Mouse (Mus musculus): ENCODE measurements at regions not wholly inside any gene's neighbourhood (a gene's known extent, or its start where the extent isn't known, plus 50 kb on each side); places are given as distances from the start of the nearest gene placed in this dataset.
A peak's percentile ranks its signal among the peaks of the same experiment; 100 is the strongest.

DNA sequence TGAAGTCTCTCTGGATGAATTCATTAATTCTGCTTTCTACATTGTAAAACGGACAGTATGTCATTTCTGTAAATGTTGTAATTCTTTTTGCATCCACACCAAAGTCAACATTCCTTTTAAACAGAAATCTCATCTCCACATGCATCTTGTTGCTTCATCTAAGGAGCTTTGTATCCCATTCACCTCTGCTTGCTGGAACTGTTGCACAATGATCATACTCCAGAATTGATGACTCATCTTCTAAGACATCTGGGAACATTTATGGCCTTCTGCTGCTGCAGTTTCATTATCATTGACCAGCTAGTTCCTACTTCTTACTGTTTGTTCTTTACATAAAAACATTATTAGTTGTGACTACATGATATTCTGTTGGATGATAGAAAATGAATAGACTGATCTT lies 1926.9 kb upstream of the Gm38303 start:
- Histone ChIP-seq H3K27me3 (no peaks in the 10 kb centered on the region), H3K36me3 (no peaks in the 10 kb centered on the region), H3K4me1 (no peaks in the 10 kb centered on the region), H3K27ac (no peak overlapping the region), H3K9me3 (replicated peaks) (no peaks in the 10 kb centered on the region), H3K9ac (no peak overlapping the region), H3K4me2 (replicated peaks) (no peak overlapping the region), H3K4me3 (no peak overlapping the region)
- no peak for ATAC-seq (ENCODE audit: low FRiP score)
- WGBS = 63% methylated on average over 1 of the region's 1 CpGs

DNA sequence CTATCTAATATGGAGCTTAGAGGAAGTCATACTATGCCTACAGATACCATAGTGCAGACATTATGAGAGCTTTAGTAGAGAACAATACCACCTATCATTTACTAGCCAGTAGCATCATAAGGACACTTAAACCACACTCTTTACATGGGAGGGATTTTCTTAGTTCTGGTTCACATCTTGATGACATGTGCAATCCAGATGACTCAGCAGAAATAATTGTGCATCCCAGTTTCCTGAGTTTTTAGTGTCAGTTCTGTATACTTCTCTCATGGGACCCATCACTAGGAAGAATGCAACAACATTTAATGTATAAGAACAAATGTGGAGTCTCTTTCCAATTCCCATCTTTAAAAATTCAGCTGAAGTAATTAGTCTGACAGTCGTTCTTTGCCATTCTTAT lies 1922.2 kb upstream of the Gm38303 start:
- no peaks in the 10 kb centered on the region for H3K9me3 ChIP-seq (replicated peaks)
- no peaks in the 10 kb centered on the region for H3K27me3 ChIP-seq
- H3K9ac ChIP-seq = no peak overlapping the region
- no peak overlapping the region for H3K4me3 ChIP-seq
- H3K4me2 ChIP-seq (replicated peaks) = no peak overlapping the region
- H3K4me1 ChIP-seq = no peaks in the 10 kb centered on the region
- H3K27ac ChIP-seq = no peak overlapping the region
- no peak for ATAC-seq (ENCODE audit: low FRiP score)
- 77% methylated on average over 1 of the region's 1 CpGs for WGBS
- H3K36me3 ChIP-seq = no peaks in the 10 kb centered on the region

DNA sequence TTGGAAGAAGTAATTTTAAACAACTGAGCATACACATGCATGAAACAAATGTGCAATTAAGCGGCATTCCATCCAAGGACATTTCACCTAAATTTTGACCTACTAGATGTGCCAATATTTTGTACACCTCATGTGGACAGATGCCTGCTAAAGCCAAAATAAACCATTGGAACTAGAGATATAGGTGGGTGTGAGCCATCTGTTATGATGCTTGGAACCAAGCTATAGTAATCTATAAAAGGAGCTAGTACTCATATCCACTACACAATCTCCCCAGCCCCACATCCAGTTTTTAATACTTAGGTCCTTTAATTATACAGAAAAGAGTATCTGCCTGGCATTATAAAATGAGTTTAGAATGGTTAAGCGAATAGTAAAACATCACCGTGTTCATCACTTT lies 1910.7 kb upstream of the Gm38303 start:
- Histone ChIP-seq H3K27ac (no peak overlapping the region), H3K4me3 (no peak overlapping the region), H3K4me1 (no peaks in the 10 kb centered on the region), H3K4me2 (replicated peaks) (no peak overlapping the region), H3K9ac (no peak overlapping the region), H3K36me3 (no peaks in the 10 kb centered on the region), H3K9me3 (replicated peaks) (no peaks in the 10 kb centered on the region), H3K27me3 (no peaks in the 10 kb centered on the region)
- ATAC-seq (ENCODE audit: low FRiP score) = no peak
- 93% methylated on average over 3 of the region's 3 CpGs for WGBS

DNA sequence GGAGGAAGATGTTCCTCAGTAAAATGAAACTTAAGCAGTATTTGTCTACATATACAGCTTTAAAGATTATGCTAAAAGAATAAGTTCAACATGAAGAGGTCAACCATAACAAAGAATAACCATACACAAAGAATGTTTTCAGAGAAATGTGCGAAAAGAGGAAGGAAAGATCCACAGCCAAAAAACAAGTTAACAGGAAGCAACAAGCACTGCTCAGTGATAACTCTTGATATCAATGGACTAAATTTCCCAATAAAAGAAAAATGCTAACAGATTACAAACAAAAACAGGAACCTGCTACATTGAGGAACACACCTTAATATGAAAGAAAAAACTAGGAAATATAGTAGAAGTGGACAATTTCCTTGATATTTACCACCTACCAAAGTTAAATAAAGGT lies 1905.5 kb upstream of the Gm38303 start:
- WGBS = 93% methylated on average over 1 of the region's 1 CpGs
- no peak for ATAC-seq (ENCODE audit: low FRiP score)
- Histone ChIP-seq H3K9me3 (replicated peaks) (no peaks in the 10 kb centered on the region), H3K36me3 (no peaks in the 10 kb centered on the region), H3K27me3 (no peaks in the 10 kb centered on the region), H3K4me2 (replicated peaks) (no peak overlapping the region), H3K9ac (no peak overlapping the region), H3K27ac (no peak overlapping the region), H3K4me3 (no peak overlapping the region), H3K4me1 (no peaks in the 10 kb centered on the region)

DNA sequence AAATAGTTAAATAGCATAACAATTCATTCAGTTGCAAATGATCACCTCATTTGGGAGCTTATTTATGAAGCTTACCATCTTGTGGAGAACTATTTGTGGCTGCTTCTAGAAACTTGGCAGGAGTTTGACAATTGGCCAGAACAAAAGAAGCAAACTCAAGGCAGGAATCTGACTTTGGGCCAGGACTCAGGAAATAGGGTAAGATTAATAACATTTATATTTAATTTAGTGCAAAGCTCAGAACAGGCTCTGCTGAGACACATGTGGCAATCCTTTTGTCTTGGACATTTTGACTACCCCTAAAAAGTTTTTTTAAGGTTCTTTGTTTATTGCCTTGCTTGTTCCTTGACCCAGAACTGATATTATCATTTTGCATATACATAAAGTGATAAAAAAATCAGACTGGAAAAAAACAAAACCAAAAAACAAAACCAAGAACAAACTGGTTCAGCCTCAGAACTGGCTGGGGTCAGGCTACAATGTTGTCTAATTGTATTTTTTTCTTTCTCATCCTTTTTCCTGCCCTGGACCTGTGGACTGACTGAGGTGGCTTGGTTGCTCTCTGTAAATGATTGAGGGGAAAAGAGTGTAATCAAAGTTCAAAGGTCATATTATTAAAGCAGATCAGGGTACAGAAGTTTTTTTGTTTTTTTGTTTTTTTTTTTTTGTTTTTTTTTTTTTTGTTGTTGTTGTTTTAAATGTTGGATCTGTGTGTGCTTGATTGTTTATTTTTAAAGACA lies 1892.4 kb upstream of the Gm38303 start:
- ATAC-seq (ENCODE audit: low FRiP score) = no peak
- Histone ChIP-seq H3K27ac (no peak overlapping the region), H3K27me3 (no peaks in the 10 kb centered on the region), H3K4me2 (replicated peaks) (no peak overlapping the region), H3K4me1 (no peaks in the 10 kb centered on the region), H3K36me3 (no peaks in the 10 kb centered on the region), H3K9ac (no peak overlapping the region), H3K4me3 (no peak overlapping the region), H3K9me3 (replicated peaks) (no peaks in the 10 kb centered on the region)

DNA sequence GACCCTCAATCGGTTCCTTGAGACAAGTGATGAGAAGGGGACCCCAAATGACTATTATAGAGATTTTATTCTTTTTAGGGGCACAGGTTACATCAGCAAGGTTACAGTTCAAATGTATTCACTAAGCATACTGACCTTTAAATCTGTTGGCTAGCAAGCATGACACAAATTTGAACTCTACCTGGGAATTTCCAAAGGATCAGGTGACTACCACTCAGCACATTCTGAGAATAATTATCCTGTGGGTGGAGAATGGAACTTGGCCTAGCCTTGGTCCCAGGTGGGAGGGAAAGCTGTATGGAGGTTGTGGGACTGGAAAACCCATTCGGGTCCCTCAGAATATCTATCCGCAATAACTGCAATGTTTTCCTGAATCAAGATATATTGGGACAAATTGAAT lies 1891.3 kb upstream of the Gm38303 start:
- H3K4me1 ChIP-seq = no peaks in the 10 kb centered on the region
- ATAC-seq (ENCODE audit: low FRiP score) = no peak
- 88% methylated on average over 3 of the region's 3 CpGs for WGBS

DNA sequence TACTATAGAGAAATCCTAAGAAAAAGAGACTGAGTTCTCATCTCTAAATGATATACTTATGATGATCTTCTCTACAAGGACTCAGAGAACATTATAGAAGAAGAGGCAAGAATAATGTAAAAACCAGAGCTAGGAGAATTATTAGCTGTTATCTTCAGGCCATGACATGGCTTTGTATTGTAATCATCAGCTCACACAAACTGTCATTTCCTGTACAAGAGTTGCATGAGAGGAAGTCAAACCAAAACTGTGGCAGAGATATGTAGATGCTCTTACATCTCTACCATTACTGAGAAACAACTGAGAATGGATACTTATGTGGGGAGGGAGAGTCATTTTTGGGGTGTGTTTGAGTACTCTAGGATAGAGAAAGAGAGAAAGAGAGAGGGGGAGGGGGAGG lies 1889.4 kb upstream of the Gm38303 start:
- no peaks in the 10 kb centered on the region for H3K4me1 ChIP-seq
- no peaks in the 10 kb centered on the region for H3K27me3 ChIP-seq
- H3K9ac ChIP-seq = no peak overlapping the region
- H3K4me3 ChIP-seq = no peak overlapping the region
- no peak overlapping the region for H3K27ac ChIP-seq
- H3K9me3 ChIP-seq (replicated peaks) = no peaks in the 10 kb centered on the region
- ATAC-seq (ENCODE audit: low FRiP score) = no peak
- H3K36me3 ChIP-seq = no peaks in the 10 kb centered on the region
- H3K4me2 ChIP-seq (replicated peaks) = no peak overlapping the region

More for the DNA sequence above, 1891.3 kb upstream of the Gm38303 start:
- Histone ChIP-seq H3K9me3 (replicated peaks) (no peaks in the 10 kb centered on the region), H3K9ac (no peak overlapping the region), H3K27me3 (no peaks in the 10 kb centered on the region), H3K4me3 (no peak overlapping the region), H3K4me2 (replicated peaks) (no peak overlapping the region), H3K36me3 (no peaks in the 10 kb centered on the region), H3K27ac (no peak overlapping the region)

DNA sequence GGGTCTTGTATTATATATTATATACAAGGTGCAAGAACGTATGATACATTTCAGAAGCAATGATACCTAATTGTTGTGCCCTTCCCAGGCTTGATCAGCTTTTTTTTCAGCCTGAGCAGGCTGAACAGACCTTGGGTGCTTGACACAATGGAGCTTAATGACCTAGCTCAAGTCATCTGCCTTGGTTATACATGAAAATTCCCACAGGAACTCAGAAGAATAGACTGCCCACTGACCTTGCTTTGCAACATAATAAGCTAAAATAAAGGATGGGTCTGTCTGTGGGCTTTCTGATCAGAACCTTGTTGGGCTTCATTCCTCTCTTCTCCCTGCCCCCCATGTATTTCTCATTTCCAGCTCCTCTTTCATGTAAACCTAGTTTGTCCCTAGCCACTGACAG lies 1880.6 kb upstream of the Gm38303 start:
- H3K9me3 ChIP-seq (replicated peaks) = no peaks in the 10 kb centered on the region
- WGBS = 63% methylated on average over 1 of the region's 1 CpGs
- ATAC-seq (ENCODE audit: low FRiP score) = no peak

DNA sequence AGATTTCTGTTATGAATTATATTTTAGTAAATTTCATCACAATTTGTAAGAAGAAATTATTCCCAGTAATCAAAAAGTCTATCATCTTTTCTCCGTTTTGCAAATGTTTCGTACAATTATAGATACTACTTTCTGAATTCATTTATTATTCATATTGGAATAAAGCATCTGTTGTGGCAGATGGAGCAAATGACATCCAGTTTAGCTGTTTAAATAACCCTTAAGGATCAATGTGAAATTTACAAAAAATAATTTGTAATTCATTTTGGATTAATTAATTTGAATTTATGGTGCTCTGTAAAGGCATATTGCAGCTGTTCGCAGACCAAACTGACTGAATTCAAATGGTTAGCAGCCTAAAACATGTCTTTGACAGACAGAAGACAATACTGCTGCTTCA lies 1879.3 kb upstream of the Gm38303 start:
- no peak overlapping the region for H3K9ac ChIP-seq
- WGBS = 90% methylated on average over 3 of the region's 3 CpGs
- no peaks in the 10 kb centered on the region for H3K9me3 ChIP-seq (replicated peaks)
- no peaks in the 10 kb centered on the region for H3K4me1 ChIP-seq
- H3K27me3 ChIP-seq = no peaks in the 10 kb centered on the region
- H3K4me2 ChIP-seq (replicated peaks) = no peak overlapping the region
- ATAC-seq (ENCODE audit: low FRiP score) = no peak
- H3K4me3 ChIP-seq = no peak overlapping the region
- no peak overlapping the region for H3K27ac ChIP-seq
- no peaks in the 10 kb centered on the region for H3K36me3 ChIP-seq

More for the DNA sequence above, 1880.6 kb upstream of the Gm38303 start:
- Histone ChIP-seq H3K4me1 (no peaks in the 10 kb centered on the region), H3K9ac (no peak overlapping the region), H3K4me2 (replicated peaks) (no peak overlapping the region), H3K27ac (no peak overlapping the region), H3K36me3 (no peaks in the 10 kb centered on the region), H3K27me3 (no peaks in the 10 kb centered on the region), H3K4me3 (no peak overlapping the region)

DNA sequence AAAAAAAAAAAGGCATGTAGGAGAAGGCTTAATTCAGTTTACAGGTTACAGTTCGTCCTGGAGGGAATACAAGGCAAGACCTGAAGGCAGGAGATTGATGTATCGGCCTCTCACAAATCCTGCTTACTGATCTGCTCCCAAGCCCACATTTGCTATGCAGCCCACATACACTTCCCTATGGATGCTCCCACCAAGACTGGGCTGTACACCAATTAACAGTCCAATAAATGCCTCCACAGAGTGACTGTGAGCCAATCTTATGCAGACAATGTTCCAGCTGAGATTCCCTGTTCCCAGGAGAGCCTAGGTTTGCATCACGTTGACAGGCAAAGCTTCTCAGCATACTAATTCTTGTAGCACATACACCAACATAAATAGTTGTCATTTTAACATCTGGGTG lies 1837.9 kb upstream of the Gm38303 start:
- H3K27ac ChIP-seq = no peak overlapping the region
- H3K4me2 ChIP-seq (replicated peaks) = no peak overlapping the region
- ATAC-seq (ENCODE audit: low FRiP score) = peak; percentile 85
- H3K9ac ChIP-seq = no peak overlapping the region
- H3K4me3 ChIP-seq = no peak overlapping the region
- H3K9me3 ChIP-seq (replicated peaks) = no peaks in the 10 kb centered on the region
- WGBS = 68% methylated on average over 3 of the region's 3 CpGs
- no peaks in the 10 kb centered on the region for H3K27me3 ChIP-seq
- no peaks in the 10 kb centered on the region for H3K4me1 ChIP-seq
- H3K36me3 ChIP-seq = no peaks in the 10 kb centered on the region

DNA sequence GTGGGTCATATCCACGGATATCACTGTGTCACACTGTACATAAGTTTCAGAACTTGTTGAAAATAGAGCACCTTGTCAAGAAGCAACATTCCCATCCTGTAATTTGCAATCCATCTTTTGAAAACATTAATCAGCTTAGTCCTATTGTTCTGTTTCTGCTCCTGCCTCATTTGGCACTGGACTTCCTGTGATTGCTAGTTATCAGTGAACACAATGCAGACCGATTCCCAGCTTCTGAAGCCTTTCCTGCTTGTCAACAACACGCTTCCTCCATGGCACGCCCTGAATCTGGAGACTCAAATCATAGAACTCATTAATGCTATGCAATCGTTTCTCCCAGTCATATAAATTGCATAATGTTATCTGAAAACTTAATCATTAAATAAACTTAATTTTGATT lies 1815.8 kb upstream of the Gm38303 start:
- H3K9ac ChIP-seq = no peak overlapping the region

More for the DNA sequence above, 1815.8 kb upstream of the Gm38303 start:
- Histone ChIP-seq H3K4me3 (no peak overlapping the region), H3K36me3 (no peaks in the 10 kb centered on the region), H3K4me1 (no peaks in the 10 kb centered on the region), H3K27ac (no peak overlapping the region), H3K9me3 (replicated peaks) (no peaks in the 10 kb centered on the region), H3K4me2 (replicated peaks) (no peak overlapping the region), H3K27me3 (no peaks in the 10 kb centered on the region)
- ATAC-seq (ENCODE audit: low FRiP score) = no peak
- 78% methylated on average over 5 of the region's 5 CpGs for WGBS
